Mouse (Mus musculus) right cerebral cortex, postnatal 25 days (tissue): ENCODE measurements around the gene Acvr1.

ENCODE experiments used
- DNase-seq: peaks from one replicate; pipeline ENCODE4 v3.0.0; 2022

The Acvr1 gene

DNA sequence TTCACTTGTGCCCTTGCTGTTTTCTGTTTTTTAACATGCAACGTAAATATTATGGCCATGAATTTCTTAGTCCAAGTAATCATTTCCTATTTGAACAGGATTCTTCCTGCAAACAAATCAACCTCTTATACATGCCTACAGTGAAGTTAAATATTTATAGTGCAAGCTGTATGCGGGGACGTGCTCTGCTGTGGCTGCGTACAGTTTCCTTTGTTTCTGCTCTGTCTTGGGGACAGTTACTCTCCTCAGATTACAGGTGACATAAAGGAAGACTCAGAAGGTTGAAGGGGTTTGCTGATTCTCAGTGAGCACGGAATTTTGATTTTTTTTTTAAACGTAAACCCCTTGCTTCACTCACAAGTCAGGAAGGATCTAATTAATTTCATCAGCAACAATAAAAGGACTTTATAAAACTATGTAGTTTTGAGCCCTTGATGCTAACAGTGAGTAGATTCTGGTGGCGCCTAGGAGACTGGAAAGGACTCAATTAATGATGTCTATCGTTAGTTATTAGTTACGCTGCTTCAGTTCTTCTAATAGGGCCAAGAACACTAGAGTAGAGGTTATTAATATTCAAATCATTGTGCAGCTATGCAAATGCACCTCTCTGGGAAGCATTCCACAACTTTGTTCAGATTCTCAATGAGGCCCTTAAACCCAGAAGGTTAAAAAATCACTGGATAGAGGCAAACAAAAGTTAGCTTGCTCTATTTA is 189.4 kb downstream of the Acvr1 start:
- DNase-seq = no peak

DNA sequence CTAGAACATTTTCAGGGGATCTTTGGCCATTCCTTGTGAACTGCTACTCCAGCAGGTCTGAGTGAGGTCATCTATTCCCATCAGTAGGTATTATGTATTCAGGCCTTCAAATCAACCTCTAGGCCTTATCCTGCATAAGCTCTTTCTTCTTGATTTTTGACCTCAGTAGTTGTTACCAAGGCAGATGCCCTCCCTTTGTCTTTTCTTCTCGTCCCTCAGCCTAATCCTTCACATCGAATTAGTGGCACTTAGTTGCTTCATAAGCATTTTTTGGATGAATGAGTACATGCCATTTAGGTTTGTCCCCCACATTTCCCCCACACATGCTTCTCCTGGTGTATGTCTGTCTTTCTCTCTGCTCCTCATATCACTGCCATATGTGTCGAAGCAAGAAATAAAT is 200.8 kb downstream of the Acvr1 start:
- no peak for DNase-seq

DNA sequence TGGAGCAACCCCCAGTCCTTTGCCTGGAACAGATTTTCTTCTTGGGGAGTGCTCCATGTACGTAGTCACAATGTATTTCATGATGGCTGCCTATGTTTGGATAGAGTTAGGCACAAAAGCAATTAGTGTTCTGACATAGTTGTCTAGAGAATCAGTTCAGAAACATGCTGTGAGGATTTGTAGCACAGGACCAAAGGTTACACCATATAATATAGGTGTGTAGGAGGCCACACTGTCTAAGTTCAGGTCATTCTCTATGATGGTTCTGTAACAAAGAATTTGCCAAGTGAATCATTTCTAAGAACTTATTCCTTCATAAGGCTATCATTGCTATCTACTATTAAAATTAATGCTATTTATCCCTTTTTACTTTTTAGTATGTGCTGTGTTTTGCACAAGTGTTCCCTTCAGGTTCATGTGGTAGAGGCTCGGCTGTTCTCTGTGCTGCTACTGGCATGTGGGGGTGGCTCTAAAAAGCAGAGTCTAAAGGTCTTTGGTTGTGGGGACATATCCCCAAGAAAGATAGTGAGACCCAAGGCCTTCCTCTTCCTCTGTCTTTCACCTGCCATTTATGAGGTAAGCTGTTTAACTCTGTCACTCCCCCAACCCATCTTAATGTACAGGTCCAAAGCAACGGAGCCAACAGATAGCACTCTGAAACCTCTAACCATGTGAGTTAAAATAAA is 205.5 kb downstream of the Acvr1 start:
- DNase-seq = no peak

DNA sequence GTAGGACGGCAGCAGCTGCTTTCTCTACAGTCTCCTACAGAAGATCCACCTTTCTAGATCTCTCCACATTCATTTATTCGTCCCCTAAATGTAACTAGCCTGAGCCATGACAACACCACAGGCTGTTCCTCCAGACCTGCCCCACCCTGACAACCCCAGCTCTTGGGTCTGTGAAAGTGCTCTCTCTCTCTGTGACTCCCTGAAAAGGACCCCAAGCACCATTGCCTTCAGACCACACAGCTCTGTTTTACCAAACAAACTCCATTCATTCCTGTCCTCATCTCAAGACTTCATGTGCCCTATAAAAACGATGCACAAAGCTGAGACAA is 208.9 kb downstream of the Acvr1 start:
- peak; percentile 12 for DNase-seq

DNA sequence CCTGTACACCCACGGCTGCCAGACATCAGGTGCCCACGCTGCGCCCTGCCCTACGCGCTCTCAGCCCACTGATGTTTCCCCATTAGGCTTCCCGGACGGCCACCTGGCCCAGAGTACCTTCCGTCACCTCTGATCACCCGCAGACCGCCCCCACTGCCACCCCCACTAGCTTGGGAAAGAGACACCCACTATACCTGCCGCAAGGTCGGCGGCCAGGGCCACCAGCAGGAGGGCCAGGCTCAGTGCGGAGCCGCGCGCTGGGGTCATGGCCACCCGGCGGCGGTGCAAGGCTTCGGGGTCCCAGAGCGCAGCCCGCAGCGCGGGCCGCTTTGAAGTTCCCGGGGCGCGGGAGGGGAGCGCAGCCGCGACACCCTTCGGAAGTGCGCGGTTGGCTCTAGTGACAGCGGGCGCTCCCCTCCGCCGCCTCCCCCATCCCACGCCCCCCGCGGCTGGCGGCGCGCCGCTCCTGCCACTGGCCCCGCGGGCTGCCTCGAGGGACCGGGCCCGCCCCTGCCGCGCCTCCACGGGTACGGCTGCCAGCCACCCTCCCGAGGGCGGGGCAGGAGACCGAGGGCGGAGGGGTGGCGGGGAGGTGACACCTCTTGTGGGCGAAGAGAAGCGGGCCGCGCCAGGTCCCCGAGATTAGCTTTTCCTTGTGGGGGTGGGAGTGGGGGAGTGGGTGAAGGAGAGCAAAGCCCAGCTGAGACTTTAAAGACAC is 209.4 kb downstream of the Acvr1 start, which contains the start of gene Acvr1c:
TSS of gene Acvr1c (minus strand) at position 482 of the 718 bp plus-strand sequence.
- DNase-seq = peak; percentile 53

DNA sequence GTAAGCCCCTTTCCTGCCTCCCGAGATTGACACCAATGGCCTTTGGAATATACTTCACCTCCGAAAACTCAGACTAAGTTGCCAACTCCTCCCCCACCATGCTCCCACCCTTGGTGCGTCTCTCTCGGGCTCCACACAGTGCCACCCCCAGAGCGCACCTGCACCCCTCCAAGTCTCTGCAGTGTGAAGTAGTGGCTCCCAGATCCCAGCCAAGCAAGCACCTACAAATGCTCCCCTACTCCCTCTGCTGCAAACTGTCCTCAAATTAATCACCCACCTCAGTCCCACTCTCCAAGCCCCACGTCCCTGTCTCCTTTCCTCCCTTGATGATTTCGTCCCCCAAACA is 209.9 kb downstream of the Acvr1 start:
- peak; percentile 27 for DNase-seq

DNA sequence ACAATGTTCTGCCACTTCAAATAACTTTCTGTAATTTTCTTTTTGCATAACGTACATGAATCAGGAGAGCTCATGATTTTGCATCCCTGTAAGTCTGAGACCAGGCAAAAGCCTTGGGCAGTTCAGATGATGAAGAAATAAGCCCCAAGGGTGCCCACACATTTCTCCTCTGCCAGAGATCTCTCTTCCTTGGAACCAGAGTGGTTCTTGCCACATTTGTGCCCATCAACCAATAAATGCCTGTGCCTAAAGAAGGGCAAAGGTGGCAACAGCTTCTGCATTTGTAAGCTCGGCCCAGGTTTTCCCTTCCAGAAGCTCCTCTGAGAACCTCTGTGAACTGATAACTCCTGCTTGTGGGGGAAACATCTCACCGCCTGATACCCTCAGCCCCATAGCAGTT is 212.6 kb downstream of the Acvr1 start:
- no peak for DNase-seq

DNA sequence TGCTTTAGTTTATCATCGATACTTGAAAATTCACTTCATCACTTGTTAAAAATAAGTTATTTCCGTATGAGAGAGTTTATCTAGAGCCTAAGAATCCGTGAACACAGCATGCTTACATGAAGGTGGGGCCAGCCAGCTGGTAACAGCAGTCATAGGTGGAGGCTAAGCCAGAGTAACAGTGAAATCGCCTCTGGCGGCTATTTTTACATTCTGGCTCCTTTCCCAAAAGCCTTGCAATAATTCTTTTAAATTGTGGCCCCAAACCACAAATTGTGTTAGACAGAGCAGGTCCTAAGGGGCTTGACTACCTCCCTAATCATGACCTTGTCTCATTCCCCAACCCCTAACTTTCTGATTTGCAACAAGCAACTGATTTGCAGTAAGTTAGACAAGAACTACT is 214.1 kb downstream of the Acvr1 start:
- no peak for DNase-seq

DNA sequence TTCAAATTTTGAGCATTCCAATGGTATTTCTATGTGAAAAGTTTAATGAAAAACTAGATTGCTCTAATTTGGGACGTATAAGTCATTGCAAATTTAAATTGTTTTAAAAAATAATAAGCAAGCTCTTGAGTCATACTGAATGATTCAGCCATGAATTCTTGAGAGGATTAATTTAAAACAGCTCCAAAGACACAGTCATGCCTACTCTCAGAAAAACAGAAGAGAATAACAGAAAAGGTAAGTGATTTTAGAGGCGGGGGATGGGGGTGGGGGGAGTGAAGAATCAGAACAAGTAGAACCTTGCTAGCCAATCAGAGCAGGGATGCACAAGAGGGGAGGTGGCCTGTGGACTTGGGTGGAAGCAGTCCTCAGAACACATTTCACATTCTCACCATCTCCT is 216.3 kb downstream of the Acvr1 start:
- DNase-seq = no peak
